Mouse (Mus musculus) spleen, postnatal 36 days (tissue): ENCODE measurements at regions not wholly inside any gene's neighbourhood (a gene's known extent, or its start where the extent isn't known, plus 50 kb on each side); places are given as distances from the start of the nearest gene placed in this dataset.

Experiments
- DNase-seq, 2 experiments: peaks; one replicate each; pipeline ENCODE4 v3.0.0; 2022; ENCODE audit warnings: low spot score in 2 of 2, mixed read lengths in 1 of 2

GRCm38 (mm10) chr4:62755237-62755900 is 195.7 kb downstream of the Rgs3 start:
- DNase-seq = no peak

GRCm38 (mm10) chr4:62756721-62757206 is 197.1 kb downstream of the Rgs3 start:
- DNase-seq = no peak

GRCm38 (mm10) chr4:62760748-62761604 is 201.3 kb downstream of the Rgs3 start:
- no peak for DNase-seq

DNA sequence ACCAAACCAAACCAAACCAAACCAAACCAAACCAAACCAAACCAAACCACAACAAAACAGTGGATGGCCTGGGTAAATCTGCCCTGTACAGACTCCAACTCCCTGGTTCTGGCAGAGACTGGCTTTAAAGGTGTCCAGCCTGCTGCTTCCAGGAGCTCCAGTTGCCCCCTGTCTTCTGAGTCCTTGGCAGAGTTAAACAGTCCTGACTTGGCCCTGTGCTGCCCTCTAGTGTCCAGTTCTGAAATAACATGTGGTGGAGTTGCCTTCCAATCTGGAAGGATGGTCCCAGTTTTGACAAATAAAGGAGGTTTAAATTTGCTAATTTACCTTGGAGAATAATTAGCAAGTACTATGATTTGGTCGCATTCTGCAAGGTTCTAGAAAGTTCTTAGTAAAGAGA is 202.0 kb downstream of the Rgs3 start:
- peak; percentile 53 to 64 for DNase-seq

GRCm38 (mm10) chr4:62763990-62764389 is 201.4 kb upstream of the Zfp618 start:
- DNase-seq = peak; percentile 63

DNA sequence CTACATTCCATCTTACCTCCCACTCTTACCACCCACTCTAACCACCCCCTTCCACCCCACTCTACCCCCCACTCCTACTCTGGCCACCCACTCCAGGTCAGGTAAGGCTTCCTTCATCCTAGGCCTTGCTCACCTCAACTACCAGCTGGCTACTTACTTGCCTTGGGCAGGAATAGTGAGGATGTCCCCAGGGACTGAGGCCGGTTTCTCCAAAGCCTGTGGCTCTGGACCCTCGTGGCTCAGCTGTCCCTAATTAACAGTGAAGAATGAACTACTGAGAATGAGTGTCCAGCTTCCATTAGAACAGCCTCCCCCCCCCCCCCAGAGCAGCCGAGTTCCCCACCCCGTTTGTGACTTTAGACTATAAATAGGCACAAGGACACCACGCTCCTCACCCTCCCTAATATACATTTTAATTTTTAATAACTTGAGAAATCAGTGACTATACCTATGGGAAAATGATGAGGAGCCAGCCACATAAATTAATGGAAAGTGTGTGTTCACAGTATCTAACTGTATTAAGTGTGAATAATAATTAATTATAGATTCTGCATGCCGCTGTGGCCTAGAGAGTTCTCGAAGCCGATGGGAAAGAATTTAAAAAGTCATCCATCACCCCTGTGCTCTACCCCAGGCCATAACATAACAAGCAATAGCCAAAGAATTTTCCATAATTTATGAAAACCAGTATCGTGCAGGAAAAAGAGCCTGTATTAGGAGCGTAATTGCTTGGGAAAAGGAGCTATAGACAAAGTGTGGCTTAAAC is 195.7 kb upstream of the Zfp618 start:
- DNase-seq = no peak

- DNase-seq = no peak
These were observed 190.3 kb upstream of the Zfp618 start for GRCm38 (mm10) chr4:62775005-62775609.

DNA sequence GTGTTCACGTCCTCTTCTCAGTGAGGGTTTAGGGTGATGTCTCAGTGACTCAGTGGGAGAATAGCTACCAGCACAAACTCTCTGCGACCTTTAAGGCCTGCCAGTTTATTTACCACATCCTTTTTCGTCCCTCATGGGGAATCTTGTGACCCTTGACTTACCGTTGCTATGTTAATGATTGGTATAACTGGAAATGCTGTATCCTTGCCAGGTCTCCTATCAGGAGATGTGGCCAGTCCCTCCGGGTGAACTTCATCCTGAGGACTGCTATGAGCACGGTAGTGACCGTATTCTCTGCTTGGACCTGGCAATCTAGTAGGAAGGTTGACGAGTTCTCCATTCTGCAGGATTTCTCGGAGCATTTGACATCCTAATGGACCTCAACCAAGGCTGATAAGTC is 188.5 kb upstream of the Zfp618 start:
- no peak for DNase-seq

- DNase-seq = peak; percentile 51 to 52
These were observed 187.9 kb upstream of the Zfp618 start for GRCm38 (mm10) chr4:62777436-62777835.

DNA sequence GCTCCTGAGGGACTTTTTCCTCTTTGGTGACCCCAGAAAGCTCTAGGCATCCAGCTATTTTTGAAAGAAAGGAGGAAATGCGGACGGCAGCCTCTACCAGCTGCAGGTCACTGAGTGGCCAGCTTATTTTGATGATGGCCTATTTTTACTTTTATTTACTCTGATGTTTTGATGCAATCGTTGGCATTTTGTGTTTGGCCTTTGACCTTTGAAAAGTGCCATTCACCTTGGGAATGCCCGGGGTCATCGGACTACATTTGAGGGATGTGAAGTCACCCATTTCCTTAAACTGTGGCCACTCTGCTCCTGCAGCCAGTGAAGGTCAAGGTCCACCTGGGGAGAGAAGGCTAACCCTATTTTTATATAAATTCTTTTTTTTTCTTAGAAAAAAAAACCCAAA is 186.8 kb upstream of the Zfp618 start:
- DNase-seq = no peak

GRCm38 (mm10) chr4:62780409-62780808 is 185.0 kb upstream of the Zfp618 start:
- DNase-seq = peak; percentile 74 to 81

DNA sequence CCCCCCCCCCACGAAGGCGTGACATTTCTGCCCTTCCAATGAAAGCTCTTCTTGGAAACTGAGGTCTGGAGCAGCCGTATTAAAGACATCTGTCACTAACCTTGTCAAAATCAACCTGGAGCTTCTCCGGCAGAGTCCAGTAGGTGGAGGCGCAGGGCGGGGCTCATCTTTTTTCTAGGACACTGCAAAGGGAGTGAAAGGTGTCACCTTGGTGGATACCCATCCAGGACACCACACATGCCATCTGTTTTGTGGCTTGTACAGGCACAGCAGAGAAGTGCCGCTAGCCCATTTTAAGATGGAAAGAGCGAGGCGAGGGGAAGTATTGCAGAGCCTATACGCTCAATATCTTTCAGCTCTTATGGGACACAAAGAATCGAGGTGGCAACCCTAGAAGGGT is 184.5 kb upstream of the Zfp618 start:
- DNase-seq = no peak

DNA sequence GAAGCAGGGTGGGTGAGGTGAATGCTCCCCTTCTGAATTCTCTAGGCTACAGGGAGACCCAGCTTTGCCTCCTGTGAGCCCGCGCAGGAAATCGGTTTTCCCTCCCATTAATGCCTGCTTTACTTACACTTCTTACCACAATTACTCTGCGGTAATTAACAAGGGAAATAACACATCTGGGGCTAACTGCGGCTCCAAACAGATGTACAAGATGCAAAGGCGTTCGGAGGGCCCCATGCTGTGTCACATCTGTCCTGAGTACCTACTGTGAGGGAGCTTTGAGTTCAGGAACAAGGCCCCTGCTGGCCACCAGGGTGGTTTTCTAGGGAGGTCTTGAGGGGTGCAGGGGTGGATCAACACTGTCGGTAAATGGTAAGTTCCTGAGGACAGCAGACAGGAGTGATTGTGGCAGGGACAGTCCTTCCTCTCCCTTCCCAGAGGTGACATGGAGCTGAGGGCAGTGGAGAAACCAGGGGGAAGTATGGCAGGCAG is 184.0 kb upstream of the Zfp618 start:
- DNase-seq = no peak

DNA sequence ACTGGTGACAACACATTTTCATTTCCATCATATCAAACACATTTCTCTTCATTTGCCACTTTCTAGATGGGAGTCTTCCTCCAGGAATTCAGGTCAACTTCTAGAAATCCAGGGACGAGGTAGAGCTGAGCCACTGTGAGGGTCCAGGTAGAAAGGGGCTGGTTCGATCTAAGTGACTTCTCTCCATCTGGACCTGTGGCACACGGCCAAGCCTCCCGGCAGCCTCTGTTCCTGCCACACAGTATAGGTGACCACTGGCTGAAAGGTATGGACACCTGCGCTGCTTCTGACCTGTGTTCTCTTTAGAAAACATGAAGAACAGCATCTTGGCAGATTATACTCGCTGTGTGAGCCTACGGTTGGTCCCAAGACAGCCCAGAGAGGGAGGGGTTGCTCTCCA is 179.7 kb upstream of the Zfp618 start:
- DNase-seq = no peak

DNA sequence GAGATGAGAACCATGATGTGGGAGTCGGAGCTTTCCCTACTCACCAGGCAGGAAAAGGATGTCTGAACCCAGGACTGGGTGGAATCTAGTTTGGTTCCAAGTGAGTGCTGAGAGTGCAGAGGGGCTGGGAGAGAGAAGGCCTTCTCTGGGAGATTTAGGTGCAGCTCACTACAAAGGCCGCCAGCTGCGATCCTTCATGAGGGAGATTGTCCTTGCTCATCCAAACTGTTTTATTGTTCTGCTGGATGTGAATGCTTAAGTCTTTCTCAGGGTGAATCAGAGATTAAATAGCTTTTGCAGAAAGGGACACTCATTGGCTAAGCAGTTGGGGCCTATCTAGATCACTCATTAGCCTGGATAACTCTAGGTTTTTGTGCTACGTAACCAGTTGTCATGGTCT is 175.7 kb upstream of the Zfp618 start:
- DNase-seq = no peak

GRCm38 (mm10) chr4:62793582-62793981 is 171.8 kb upstream of the Zfp618 start:
- no peak for DNase-seq

DNA sequence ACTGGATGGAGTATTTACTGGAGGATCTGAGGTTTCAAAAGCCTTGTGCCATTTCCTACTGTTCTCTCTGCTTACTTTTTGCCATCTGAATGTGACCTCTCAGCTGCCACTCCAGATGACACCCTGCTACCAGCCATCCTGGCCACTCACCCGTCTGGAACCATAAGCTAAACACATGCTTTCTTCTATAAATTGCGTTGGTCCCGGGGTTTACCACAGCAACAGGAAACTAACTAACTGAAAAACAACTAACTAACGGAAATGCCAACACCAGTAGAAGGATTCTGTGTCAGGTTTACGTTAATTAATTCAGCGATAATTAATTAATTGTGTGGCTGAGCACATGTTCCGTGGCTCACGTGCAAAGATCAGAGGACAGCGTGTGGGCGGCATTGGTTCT is 169.8 kb upstream of the Zfp618 start:
- no peak for DNase-seq

DNA sequence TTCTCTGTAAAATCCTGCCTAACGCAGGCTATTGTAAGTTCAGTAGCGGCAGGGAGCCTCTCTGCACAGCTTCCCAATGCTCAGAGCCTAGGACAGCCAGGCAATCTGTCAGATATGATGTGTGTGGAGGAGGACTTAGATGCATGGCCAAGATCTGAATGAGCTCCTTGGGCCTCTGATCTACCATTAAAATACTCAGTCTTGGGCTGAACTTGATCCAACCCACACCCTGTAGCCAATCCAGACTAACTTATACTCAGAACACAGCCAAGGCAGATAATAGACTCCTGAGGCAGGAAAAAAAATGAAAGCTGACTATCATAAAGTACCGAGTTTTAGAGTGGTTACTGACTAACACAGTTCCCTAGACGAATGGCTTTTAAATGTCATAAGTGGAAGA is 165.4 kb upstream of the Zfp618 start:
- DNase-seq = no peak

DNA sequence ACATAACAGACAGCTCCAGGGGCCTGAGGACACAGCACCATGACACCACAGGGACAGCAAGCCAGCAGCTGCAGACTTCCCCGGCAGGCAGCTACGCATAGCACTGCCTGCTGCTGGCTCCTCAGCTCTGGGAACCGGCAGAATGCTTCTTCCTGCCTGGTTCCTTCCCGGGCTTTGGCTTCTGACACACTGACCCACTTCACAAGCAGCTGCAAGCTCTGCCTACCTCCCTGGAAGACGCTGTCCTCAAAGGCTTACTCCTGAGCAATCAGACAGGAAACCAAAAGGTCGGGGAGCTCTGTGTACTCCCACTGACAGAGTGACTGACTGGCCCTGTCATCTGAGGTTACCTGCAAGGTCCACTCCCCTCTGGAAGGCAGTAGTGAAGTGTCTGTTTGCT is 159.5 kb upstream of the Zfp618 start:
- DNase-seq = no peak

DNA sequence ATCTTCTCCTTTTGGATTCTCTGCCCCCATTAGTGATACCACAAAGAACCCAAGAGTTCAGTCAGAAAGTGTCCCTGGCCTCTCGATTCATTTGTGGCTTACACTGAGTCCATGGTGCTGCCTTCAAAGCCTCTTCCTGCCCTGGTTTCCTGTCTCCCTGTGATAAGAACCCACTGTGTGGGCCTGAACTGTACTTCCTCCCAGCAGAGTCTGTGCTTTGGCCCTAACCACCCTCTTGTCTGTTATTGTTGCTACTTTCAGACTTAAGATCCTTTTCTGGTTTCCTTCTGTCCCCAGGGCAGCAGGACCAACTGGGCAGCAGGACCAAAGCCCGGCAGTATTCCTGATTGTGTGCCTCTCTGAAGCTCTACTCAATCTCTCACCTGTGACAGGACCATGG is 158.6 kb upstream of the Zfp618 start:
- DNase-seq = peak; percentile 20 to 25

DNA sequence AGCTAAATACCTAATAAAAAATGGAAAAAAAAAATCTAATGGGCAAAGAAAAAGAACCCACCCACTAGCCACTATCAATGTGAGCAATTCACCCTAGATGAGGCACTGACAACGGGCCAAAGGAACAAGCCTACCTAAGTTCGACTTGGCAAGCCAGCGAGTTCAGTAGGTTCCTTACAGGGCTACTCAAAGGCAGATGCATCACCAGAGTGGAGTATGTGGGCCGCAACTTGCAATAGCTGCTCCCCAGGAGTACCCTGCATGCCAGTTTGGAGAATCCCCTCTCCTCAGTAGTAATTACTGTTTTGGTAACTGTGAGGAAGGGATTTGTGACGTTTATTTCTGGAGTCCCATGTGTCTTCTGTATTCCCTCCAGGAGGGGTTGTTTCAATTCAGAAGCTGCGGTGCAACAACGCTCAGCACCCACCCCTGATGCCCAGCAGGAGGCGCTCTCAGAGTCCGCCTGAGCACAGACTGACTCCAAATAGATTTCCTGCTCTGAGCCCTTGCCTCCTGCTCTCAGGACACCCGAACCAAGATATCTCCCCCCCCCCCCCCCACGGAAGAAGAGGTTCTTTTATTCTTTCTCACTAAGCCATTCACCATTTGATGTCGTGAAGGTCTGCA is 157.3 kb upstream of the Zfp618 start:
- DNase-seq = no peak
